Mouse (Mus musculus): ENCODE data around the gene Abat.
"Not testable (repeated sequence)": the region's sequence is repeated elsewhere in the genome, so short reads cannot be mapped to it uniquely, and the experiment has no call there.

The Abat gene

DNA sequence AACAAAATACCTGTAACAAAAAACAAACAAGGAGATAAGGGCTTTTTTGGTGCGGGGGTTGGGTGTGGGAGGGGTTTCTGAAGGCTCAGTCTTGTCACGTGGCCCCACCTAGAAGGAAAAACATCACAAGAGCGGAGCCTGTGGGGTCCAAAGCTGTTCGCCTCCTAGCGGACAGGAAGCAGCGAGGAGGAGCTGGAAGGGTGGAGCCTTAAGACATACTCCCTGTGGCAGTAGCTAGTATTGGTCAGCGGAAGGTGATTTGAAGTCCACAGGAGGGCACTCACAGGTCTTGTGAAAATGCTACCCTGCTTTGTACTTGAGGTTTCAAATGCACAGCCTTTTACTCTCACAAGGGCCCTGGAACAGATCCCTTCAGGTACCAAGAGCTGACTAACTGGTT lies 19.7 kb downstream of the Abat start:
- DNase-seq (ENCODE audit: low spot score) = no peak

DNA sequence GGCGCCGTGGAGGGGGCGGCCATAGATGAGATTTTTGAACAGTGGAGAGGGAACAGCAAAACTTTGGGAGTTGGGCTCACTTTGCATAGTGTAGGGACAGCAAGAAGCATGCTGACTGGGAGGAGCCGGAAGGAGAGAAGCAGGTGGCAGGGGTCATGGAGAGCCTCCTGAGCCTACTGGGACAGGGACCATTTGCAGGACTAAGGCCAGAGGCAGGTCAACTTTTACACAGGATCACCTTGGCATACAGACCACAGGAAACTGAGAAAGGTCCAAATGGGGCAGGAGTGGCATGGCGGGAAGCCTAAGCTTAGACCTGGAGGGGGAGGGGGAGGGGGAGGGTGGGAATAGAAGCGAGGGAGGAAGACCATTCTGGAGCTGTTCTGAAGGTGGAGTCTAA lies 20.2 kb downstream of the Abat start:
- no peak for DNase-seq (ENCODE audit: low spot score)

DNA sequence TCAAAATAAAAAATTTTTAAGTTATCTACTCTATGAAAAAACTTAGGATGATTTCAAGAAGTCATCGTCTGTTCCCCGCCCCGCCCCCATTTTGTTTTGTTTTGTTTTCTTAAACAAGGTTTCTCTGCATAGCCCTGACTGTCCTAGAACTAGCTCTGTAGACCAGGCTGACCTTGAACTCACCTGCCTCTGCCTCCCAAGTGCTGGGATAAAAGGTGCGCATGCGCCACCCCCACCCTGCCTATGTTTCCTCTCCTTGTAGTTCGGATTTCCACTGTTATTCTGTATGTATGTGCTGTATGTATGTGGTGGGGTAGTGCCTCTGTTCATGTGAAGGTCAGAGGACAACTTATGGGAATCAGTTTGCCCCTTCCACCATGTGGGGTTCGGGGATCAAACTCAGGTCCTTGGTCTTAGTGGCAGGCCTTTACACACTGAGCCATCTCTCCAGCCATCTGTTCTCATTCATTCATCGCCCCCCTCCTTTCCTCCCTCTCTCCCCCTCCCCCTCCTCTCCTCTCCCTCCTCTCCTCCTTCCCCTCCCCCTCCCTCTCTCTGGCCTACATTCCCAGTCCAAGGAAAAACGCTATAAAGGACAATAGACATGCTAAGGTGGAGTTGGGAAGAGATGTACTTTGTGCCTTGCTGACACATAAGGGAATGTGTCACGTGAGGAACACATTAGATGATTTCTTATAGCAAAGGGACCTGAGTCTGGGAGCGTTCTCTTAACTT lies 21.4 kb downstream of the Abat start:
- DNase-seq (ENCODE audit: low spot score) = no peak

DNA sequence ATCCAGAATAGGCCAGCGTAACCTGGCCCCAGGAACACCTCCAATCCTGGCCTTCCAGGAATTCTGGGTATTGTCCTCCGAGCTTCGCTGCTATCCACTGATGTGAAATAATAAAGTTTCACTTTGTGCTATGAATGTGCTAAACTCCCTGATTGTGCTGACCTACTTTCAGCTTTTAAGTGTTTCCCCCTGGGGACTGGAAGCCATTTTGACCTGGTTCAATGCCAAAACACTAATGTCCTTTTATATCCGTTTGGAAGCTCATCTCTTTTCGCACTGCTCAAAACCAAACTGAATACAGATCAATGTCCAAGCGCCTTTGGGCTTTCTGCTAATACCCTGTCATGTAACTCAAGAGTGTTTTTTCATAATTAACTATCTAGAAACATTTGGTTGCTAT lies 22.2 kb downstream of the Abat start:
- DNase-seq (ENCODE audit: low spot score) = no peak

DNA sequence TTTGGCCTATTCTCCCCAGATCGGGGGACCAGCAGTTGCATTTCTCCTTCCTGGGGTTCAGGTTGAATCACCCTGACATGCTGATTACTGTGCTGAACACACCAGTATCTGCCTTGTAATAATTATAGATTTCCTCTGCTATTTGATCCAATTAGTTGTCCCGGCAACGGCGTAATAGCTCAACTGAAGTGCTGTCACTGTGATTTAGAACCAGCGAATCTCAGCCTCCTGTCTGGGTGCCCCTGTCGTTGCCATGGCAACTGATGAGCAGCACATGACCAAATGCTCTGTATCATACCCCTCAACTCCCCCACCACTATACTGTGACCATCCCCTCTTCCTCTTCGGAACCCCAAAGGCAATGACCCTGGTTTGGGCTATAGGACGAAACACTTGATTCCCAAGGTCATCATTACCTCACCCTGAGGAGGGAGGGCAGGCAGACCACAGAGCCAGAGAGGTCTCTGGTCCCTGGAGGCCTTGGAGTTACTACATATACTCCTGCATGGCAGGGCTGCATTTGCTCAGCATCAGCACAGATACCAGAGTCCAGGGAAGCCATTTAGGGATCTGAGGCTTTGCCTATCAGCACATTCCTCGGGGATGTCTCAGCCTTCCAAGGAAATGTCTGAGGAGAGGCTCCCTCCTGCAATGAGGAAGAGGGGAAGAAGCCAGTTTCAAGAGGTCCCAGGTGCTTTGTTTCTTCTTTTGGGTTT lies 26.1 kb downstream of the Abat start:
- no peak for DNase-seq (ENCODE audit: low spot score)

DNA sequence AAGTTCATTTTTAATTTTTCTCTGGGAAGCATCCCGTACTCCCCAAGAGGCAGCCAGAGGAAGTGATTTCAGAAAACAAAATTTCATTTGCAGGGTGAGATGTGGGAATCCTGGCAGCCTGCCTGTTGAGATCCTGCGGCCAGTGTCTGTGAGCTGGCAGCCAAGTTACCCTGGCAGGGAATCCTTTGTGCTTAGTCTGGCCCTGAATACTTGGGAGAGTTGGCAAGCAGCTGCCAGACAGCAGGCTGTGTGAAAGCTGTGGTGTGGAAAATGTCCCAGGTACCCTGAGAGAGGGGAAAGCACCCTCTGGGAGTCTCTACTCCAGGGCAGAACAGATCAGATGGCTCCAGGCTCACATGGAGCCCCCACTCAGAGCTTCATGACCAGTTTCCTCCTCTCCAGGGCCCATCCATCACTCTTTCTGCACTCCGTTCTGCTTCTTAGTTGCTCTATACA lies 27.7 kb downstream of the Abat start:
- DNase-seq (ENCODE audit: low spot score) = no peak

DNA sequence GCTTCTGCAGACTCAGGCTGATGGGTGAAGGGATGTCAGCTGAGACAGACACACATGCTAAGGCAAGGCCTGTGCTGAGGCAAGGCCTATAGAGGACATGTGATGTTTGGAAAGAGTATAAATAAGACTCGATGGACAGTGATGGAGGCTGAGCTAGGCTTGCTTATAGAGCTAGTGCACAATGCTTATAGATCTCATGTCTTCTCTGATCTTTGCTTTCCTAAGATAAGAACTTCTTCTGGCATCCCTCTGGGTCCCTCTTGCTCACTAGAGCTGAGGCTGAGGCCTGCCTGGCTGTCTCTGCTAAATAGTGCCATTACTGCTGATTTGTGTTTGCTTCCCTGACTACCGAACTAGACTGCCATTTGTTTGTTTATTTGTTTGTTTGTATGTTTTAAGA lies 34.6 kb downstream of the Abat start:
- no peak for DNase-seq (ENCODE audit: low spot score)

DNA sequence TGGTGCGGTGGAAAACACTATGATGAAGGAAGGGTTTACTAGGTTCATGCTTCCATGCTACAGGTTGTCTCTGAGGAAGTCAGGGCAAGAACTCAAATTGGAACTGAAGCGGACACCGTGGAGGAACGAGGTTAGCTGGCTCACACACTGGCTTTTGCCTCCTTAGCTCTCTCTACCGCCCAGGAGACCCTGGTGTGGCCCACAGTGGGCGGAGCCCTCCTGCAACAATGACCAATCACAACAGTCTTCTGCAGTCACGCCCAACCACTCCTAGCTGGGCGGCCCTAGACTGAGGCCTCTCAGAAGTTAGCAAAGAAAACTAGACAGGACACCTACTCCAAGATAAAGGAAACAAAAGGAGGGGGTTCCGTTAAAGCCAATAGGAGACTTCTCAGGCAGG lies 36.3 kb downstream of the Abat start:
- no peak for DNase-seq (ENCODE audit: low spot score)

DNA sequence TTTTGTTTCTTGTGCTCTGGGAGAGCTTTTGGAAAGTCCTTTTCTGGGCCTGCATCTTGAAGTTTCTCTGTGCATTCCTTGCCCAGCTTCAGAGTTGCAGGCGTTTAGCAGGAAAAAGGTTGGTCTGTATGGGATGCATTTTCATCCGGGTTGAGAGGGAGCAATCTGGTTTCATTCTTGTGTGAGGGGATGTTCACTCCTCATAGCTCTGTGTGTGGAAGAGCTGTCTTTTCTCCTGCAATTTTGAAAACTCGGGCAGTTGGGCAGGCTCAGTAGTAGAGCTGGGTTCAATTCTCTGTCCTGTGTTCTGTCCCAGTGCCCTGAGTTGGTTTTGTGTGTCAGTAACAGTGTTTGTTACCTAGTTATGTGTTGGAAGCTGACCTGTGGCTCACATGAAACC lies 41.1 kb downstream of the Abat start:
- DNase-seq (ENCODE audit: low spot score) = no peak

DNA sequence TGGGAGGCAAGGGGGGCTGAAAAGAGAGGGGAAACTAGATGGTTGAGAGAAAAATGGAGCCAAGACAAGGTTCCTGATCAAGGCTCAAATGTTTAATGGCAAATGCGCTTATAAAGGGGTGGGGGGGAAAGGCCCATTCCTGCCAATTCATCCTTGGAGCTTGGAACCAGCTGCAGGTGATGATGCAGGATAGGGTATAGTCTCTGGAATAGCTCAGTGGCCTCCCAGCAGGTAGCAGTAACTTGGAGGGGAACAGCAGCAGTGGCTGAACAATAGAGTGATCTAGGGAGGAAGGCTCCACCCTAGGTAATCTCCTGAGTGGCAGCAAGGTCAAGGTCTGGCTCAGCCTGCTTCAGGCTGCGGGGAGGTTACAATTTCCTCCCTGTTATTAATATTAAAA lies 41.5 kb downstream of the Abat start:
- DNase-seq (ENCODE audit: low spot score) = not testable (repeated sequence)

DNA sequence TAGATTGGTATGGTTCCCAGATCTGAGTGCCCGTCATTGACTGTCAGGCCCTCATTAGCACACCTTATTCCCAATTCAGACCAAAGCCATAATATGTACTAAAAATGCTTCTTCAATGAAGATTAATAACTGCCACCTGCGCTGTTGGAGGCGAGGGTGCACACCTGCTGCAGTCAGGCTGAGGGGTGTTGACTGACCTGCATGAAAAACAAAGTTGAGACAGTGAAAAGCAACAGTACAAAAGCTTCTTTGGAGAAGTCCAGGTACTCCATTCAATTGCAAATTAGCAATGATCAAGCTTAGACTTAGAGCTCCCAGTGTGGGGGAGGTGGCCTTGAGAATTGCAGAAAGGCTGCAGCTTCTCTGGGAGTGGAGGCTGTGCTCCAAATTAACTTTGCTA lies 42.1 kb downstream of the Abat start:
- not testable (repeated sequence) for DNase-seq (ENCODE audit: low spot score)

DNA sequence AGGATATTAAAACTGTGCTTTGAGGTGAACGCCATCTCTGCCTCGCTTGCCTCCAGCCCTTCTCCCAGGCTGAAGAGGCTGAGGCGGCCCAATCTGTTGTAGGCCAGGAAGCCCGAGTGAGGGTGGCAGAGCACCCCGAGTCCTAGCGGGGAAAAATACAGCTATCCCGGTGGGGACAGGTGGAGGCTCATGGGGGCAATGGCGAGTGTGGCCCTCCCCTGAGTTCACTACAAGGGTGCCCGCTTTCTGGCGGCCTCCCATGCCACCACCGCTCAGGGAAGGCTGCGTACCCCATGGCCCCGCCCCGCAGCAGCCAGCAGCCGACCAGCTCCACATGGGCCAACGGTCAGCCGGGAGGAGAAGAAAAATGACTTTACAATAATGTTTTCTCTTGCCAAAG lies 46.9 kb downstream of the Abat start:
- no peak for DNase-seq (ENCODE audit: low spot score)

DNA sequence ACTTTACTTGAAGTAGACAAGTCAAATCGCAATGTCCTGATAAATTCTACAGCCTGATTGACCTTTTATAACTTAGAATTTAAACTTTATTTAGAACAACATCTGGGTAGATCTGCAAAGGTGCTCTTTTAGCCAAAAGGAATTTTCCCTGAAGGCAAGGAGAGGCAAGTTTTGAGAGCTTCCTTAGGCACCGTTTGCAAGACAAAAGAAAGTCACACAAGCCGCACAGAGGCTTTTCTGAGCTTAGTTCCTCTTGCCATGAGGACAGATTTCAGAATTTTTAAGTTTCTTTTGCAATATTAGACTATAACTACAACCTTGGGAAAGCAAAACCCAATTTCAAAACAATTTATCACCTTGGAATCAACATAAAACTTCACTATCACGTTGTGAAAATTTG lies 47.9 kb downstream of the Abat start:
- not testable (repeated sequence) for DNase-seq (ENCODE audit: low spot score)

DNA sequence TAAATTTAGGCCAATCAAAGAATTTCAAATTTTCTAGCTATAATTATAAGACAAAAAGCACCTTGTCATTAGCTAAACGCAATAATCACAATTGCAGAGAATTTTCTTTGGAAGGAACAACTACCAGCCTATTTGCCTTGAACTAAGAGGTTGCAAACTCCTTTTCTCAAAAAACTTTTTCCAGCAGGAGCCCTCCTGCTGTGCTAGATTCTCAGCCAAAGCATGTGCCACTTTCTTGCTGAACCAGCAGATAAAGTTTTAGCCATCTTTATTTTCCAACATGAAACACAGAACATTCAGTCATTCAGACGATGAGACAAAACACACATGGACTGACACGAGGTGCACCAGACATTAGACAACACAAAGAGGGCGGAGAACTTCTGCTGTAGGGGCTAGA lies 48.6 kb downstream of the Abat start:
- not testable (repeated sequence) for DNase-seq (ENCODE audit: low spot score)

DNA sequence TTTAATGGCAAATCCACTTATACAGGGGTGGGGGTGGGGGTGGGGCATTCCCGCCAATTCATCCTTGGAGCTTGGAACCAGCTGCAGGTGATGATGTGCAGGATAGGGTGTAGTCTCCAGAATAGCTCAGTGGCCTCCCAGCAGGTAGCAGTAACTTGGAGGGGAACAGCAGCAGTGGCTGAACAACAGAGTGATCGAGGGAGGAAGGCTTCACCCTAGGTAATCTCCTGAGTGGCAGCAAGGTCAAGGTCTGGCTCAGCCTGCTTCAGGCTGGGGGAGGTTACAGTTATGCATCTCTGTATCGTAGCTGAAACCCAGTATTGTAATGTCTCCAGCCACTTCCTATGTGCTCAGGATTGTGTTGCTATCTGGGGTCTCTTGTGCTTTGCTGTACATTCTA lies 49.6 kb downstream of the Abat start:
- DNase-seq (ENCODE audit: low spot score) = not testable (repeated sequence)

DNA sequence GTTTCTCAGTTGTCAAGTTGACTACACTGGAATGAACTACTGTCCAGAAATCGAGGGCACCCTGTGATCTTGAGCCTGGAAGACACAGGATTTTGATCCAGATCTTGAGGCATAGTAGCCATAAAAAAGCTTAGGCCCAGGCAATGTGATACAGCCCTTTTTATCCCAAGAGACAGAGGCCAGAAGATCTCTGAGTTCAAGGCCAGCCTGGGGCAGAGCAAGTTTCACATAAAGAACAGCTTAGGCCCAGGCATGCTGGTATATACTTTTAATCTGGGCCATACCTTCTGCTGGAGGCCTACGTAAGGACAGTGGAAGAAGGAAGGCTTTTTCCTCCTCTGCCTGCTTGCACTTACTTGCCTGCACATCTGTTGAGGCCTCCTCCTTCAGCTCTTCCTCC lies 51.6 kb downstream of the Abat start:
- no peak for DNase-seq (ENCODE audit: low spot score)

DNA sequence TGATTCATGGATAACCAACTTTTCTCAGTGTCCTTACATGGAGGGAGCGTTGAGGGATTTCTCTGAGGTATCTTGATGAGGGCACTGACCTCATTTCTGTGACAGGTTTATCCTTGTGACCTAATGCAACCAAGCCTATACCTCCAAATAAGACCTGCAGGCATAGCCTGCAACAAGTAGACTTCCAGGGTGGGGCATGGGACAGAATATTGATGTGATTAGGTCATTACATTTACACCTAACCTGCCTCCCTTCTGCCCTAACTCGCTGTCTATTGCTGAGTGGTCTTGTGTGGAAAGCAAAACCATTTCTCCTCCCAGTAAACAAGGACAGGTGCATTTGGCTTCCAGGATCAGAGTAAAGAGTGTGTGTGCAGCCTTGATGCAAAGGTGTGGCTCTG lies 52.3 kb downstream of the Abat start:
- no peak for DNase-seq (ENCODE audit: low spot score)

DNA sequence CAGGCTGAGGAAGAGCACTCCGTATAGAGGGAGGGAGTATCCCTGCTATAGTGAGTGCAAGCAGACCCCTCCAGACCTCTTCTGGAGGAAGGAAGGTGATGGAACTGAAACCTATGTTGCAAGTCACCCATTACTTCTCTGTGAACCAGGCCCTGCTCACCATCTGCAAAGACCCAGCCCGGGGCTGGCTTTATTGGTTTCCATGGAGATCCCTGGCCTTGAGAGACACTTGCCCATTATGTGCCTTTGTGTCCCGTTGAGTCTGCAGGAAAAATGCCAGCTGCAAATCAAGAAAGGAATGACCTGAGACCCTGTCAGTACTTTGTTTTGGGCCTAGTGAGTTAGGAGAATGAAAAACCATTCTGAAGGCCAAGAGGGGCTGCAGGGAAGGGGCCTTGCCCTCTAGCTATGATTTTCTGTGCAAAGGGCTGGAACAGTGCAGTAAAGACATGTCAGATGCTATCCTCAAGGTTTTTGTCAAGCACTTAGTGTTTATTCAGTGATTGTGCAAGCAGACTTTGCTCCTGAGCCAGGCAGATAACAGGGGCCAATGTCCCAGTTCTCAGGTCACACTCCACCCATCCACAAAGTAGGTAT lies 53.0 kb downstream of the Abat start:
- no peak for DNase-seq (ENCODE audit: low spot score)

DNA sequence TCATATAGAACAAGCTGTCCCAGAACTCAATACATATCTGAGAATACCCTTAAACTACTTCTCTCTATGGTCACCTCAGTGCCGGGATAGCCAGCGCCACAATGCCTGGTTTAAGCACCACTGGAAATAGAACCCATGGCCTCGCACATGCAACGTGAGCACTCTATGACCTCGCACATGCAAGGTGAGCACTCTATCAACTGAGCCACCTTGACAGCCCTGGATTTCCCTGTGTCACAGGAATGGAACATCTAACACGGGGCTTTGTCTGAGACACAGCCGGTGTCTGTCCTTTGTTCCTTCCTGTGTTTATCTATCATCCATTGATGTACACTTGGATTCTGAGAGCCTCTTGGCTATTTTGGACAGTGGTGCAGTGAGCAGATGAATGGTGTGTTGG lies 55.7 kb downstream of the Abat start:
- no peak for DNase-seq (ENCODE audit: low spot score)

DNA sequence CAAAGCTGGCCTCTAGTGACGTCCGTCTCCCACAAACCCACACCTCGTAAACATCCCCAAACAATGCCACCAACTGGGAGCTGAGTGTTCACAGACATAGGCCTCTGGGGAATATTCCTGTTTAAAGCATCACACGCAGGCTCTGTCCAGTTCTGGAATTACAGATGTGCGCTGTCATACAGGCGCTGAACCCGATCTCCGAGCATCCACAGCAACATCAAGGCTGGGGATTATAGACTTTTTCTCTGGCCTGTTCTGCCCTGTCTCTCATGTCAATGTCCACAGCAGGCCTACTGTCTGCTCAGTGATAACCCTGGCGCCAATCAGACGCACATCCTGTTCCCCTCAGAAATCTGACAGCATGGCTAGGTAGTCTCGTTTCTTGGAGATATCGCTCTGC lies 57.1 kb downstream of the Abat start:
- no peak for DNase-seq (ENCODE audit: low spot score)

DNA sequence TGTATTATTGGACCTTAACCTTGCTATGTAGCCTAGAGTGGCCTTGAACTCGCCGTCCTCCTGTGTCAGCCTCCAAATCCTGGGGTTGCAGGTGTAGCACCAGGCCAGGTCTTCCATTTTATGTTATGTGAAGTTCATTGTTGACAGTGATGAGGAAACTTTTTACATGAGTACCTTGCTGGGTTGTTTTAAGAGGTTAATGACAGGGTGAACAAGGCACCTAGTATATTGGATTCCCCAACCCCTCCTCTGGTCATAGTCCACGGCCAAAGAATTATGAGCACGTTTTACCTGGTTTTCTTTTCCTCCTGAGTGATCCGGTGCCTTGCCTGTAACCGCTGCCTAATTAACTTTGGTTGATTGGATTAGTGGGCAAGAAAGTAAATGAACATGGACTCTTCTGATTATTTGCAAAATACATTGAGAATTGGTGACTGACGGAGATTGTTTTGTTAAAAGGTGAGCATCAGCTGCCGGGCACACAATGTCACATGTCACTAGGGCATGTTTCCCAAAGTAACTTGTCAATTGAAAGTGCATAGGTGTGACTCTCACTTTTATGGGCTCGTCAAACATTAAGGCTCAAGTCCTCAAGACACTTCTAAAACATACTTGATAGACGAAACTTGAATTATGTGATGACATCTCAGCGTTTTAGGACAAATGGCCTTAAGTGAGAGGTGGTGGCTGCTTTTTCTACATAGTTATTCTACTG lies 57.8 kb downstream of the Abat start:
- no peak for DNase-seq (ENCODE audit: low spot score)

DNA sequence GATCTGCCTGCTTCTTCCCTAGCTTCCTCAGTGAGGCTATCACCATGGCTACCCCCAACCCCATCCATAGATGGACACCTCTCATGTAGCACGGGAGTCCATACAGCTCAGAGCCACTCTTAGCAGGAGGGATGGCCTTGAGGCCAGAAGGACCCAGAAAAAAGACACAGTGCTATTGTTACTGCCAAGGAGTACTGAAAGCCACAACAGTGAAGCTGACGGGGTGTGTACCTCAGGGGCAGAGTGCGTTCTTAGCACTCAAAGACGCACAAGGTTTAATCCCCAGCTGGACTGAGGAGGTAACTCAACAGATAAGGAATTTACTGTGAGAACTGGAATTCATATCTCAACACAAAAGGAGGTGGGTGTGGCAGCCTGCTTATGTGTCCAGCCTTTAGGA lies 59.8 kb downstream of the Abat start:
- no peak for DNase-seq (ENCODE audit: low spot score)

DNA sequence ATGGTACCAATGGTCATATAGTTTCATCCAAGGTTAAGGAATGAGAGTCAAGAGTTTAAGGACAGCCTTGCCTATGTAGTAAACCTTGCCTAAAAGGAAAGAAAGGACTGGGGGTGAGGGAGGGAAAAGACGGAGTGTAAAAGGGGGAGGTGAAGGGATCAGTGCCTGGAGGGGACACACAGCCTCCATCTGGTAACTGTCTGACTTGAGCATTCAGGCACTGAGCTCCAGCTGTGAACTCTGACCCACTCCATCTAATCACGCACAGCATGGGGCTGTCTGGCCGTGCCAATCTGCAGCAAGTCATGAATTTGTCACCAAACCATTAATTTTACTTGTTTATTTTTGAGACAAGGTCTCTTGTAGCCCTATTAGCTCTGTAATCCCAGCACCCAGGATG lies 60.5 kb downstream of the Abat start:
- DNase-seq (ENCODE audit: low spot score) = no peak
